9 mouse cellular contexts compared by ENCODE assay signal in genomic region chr10:19591286-19591640, GRCm38 (mm10). TPM values are rescaled to one million over a fixed set of nuclear protein-coding genes. Genes with fewer than 3 reads are reported as not detected.
DNase-seq lines count a peak whose midpoint lies in the region; ATAC-seq and TF ChIP-seq lines count a peak whose summit lies in the region.
"Had no signal": no experiment of that assay in that cellular context is flagged by ENCODE, and none has a peak within 500 bp of the region (broad histone marks: within the 10 kb centered on the region; RNA-seq: fewer than 3 reads in every experiment).

No protein-coding gene starts in this region.

- no peak for DNase-seq in lung, embryonic 14.5 days
- no peak for DNase-seq in lung, postnatal 14 days
- DNase-seq in forebrain, embryonic 11.5 days (ENCODE audit: low spot score): no peak
- DNase-seq in urinary bladder, postnatal 4 days (ENCODE audit: low spot score in 2 of 2): no peak
- no peak for DNase-seq in adrenal gland, postnatal 4 days (ENCODE audit: low spot score in 2 of 2)
- no peak for DNase-seq in left cerebral cortex, postnatal 10 days (ENCODE audit: extremely low spot score in 1 of 2, low spot score in 2 of 2)

- TF ChIP-seq CTCF in lung, embryonic 14.5 days (IDR thresholded peaks at IDR 0.05; ENCODE audit: low read depth): no peak

- ATAC-seq in lung, embryonic 14.5 days (ENCODE audit: insufficient read depth): no peak
- no peak for ATAC-seq in forebrain, embryonic 11.5 days (replicated peaks; ENCODE audit: low FRiP score)
- ATAC-seq in limb, embryonic 12.5 days (ENCODE audit: insufficient number of reproducible peaks, insufficient read depth, low FRiP score, low TSS enrichment, low read depth): peak; percentile 43
- no peak for ATAC-seq in neural tube, embryonic 15.5 days (ENCODE audit: low FRiP score)

- peak overlapping the region; percentile 71 for H3K4me2 ChIP-seq in lung, embryonic 14.5 days
- H3K4me2 ChIP-seq in forebrain, embryonic 11.5 days (ENCODE audit: low read depth, low read length, severe bottlenecking): peak overlapping the region; percentile 50; the same call in 1 of the 2 replicates
- peak overlapping the region; percentile 65 for H3K4me2 ChIP-seq in limb, embryonic 12.5 days
- H3K4me2 ChIP-seq in neural tube, embryonic 15.5 days: peak overlapping the region; percentile 74

- peak overlapping the region; percentile 71 for H3K4me3 ChIP-seq in lung, embryonic 14.5 days (ENCODE audit: low read depth, low read length)
- peak overlapping the region; percentile 55 for H3K4me3 ChIP-seq in forebrain, embryonic 11.5 days (ENCODE audit: low read depth, low read length)
- H3K4me3 ChIP-seq in limb, embryonic 12.5 days (replicated peaks): peak overlapping the region; percentile 72
- peak overlapping the region; percentile 56 for H3K4me3 ChIP-seq in neural tube, embryonic 15.5 days (replicated peaks)

- WGBS in lung, embryonic 14.5 days: 28% methylated on average over 6 of the region's 6 CpGs
- 36% methylated on average over 6 of the region's 6 CpGs for WGBS in forebrain, embryonic 11.5 days
- WGBS in limb, embryonic 12.5 days: 31% methylated on average over 6 of the region's 6 CpGs
- 34% methylated on average over 6 of the region's 6 CpGs for WGBS in neural tube, embryonic 15.5 days

- no peaks in the 10 kb centered on the region for H3K36me3 ChIP-seq in lung, embryonic 14.5 days (ENCODE audit: insufficient read depth)
- H3K36me3 ChIP-seq in forebrain, embryonic 11.5 days (ENCODE audit: control insufficient read depth, insufficient read depth, low read length): no peaks in the 10 kb centered on the region
- no peaks in the 10 kb centered on the region for H3K36me3 ChIP-seq in limb, embryonic 12.5 days
- no peaks in the 10 kb centered on the region for H3K36me3 ChIP-seq in neural tube, embryonic 15.5 days

- no peaks in the 10 kb centered on the region for H3K4me1 ChIP-seq in lung, embryonic 14.5 days (ENCODE audit: insufficient read depth)
- no peaks in the 10 kb centered on the region for H3K4me1 ChIP-seq in forebrain, embryonic 11.5 days (replicated peaks; ENCODE audit: control insufficient read depth, insufficient read depth, low read length)
- peaks cover 13% of the 10 kb centered on the region for H3K4me1 ChIP-seq in limb, embryonic 12.5 days (replicated peaks)
- peaks cover 19% of the 10 kb centered on the region for H3K4me1 ChIP-seq in neural tube, embryonic 15.5 days

- intact Hi-C loops in left cerebral cortex, postnatal 10 days (cut with DNase I): no loop called here

- no peak overlapping the region for H3K9ac ChIP-seq in lung, embryonic 14.5 days
- no peak overlapping the region for H3K9ac ChIP-seq in forebrain, embryonic 11.5 days (ENCODE audit: low read length)
- H3K9ac ChIP-seq in limb, embryonic 12.5 days (replicated peaks): no peak overlapping the region
- no peak overlapping the region for H3K9ac ChIP-seq in neural tube, embryonic 15.5 days (replicated peaks)

- H3K9me3 ChIP-seq in lung, embryonic 14.5 days (ENCODE audit: low read depth, low read length): no peaks in the 10 kb centered on the region
- H3K9me3 ChIP-seq in forebrain, embryonic 11.5 days (ENCODE audit: control insufficient read depth, low read length): no peaks in the 10 kb centered on the region
- H3K9me3 ChIP-seq in limb, embryonic 12.5 days: no peaks in the 10 kb centered on the region
- H3K9me3 ChIP-seq in neural tube, embryonic 15.5 days (replicated peaks): no peaks in the 10 kb centered on the region

- no peaks in the 10 kb centered on the region for H3K27me3 ChIP-seq in lung, embryonic 14.5 days (ENCODE audit: insufficient read depth, low read length)
- no peaks in the 10 kb centered on the region for H3K27me3 ChIP-seq in forebrain, embryonic 11.5 days (ENCODE audit: control insufficient read depth, insufficient read depth, low read length)
- H3K27me3 ChIP-seq in limb, embryonic 12.5 days: no peaks in the 10 kb centered on the region
- no peaks in the 10 kb centered on the region for H3K27me3 ChIP-seq in neural tube, embryonic 15.5 days (replicated peaks)

- H3K27ac ChIP-seq in lung, embryonic 14.5 days (ENCODE audit: low read depth): peak overlapping the region; percentile 20; the same call in 1 of the 2 replicates
- H3K27ac ChIP-seq in forebrain, embryonic 11.5 days (ENCODE audit: low read depth, low read length): no peak overlapping the region
- H3K27ac ChIP-seq in limb, embryonic 12.5 days: no peak overlapping the region
- no peak overlapping the region for H3K27ac ChIP-seq in neural tube, embryonic 15.5 days (replicated peaks)

RNA-seq across cellular contexts. Expression of gene Ifngr1, which starts 0.5 kb away (rescaled TPM):
- polyA plus RNA-seq in lung, embryonic 14.5 days (2014; fragmentation: Nextera tagmentation; extraction: Ambion mirVana): 67.1 and 71.1 TPM in 2 replicates
- 23.7 and 26.2 TPM in 2 replicates for polyA plus RNA-seq in forebrain, embryonic 11.5 days (2014; fragmentation: Nextera tagmentation; extraction: Ambion mirVana)
- polyA plus RNA-seq in limb, embryonic 12.5 days (2016; fragmentation: Nextera tagmentation; extraction: Ambion mirVana): 38.5 and 39.7 TPM in 2 replicates
- 24.6 and 48.5 TPM in 2 replicates for polyA plus RNA-seq in neural tube, embryonic 15.5 days (2015; fragmentation: Nextera tagmentation; extraction: Ambion mirVana)
- 10 to 100 TPM; 46.5 to 48.2 TPM for total RNA-seq in adrenal gland, postnatal 4 days (2021)
- total RNA-seq in left cerebral cortex, postnatal 10 days (2021): 10 to 100 TPM; 13.3 to 16.2 TPM

RNA-seq across cellular contexts. Expression of gene Il22ra2, which starts 30.5 kb away (rescaled TPM):
- polyA plus RNA-seq in lung, embryonic 14.5 days (2014; fragmentation: Nextera tagmentation; extraction: Ambion mirVana): not detected in 2 replicates
- not detected in 2 replicates for polyA plus RNA-seq in forebrain, embryonic 11.5 days (2014; fragmentation: Nextera tagmentation; extraction: Ambion mirVana)
- not detected in 2 replicates for polyA plus RNA-seq in limb, embryonic 12.5 days (2016; fragmentation: Nextera tagmentation; extraction: Ambion mirVana)
- polyA plus RNA-seq in neural tube, embryonic 15.5 days (2015; fragmentation: Nextera tagmentation; extraction: Ambion mirVana): not detected in 2 replicates
- total RNA-seq in adrenal gland, postnatal 4 days (2021): not detected
- not detected for total RNA-seq in left cerebral cortex, postnatal 10 days (2021)
- total RNA-seq: adrenal gland, postnatal 36 days had no signal
